Mouse (Mus musculus): ENCODE measurements around the gene Lrrc18. TPM values are rescaled to one million over a fixed set of nuclear protein-coding genes. Genes with fewer than 3 reads are reported as not detected.

The Lrrc18 gene
- polyA plus RNA-seq (2012; ENCODE audit: low replicate concordance) = not detected in 2 replicates

DNA sequence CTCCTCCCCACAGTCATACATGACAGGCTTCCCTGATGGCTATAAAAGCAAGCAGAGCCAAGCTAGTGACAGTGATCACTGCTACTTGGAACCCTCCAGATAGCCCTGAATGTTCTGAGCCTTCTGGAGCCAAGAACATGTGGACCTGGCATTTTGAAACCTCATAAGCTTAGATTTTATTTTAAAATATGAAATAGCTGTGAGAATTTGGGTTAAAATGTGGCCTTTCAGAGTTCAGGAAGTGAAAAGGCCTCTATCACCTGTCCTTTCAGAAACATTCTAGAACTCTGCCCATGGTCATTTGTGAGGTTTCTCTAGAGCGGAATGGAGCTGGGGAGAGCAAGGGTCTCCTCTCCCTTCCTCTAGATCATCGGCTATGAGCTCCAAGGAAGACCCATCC lies at the start of gene Lrrc18:
Gene Lrrc18 (plus strand): TSS at position 301 of the 400 bp plus-strand sequence.

Other genes starting within 250 kb of the Lrrc18 start
- gene Tmem273, start 205.4 kb upstream of the Lrrc18 start, polyA plus RNA-seq (2012; ENCODE audit: low replicate concordance) = 0.24 and 2.3 TPM in 2 replicates
- 0.18 TPM in 1 of 2 replicates, not detected in the other for gene Fam170b, start 157.4 kb upstream of the Lrrc18 start, polyA plus RNA-seq (2012; ENCODE audit: low replicate concordance)
- gene Vstm4, start 134.6 kb upstream of the Lrrc18 start, polyA plus RNA-seq (2012; ENCODE audit: low replicate concordance) = 0.87 and 1.9 TPM in 2 replicates
- 57.0 and 77.5 TPM in 2 replicates for gene Wdfy4, start 194.1 kb downstream of the Lrrc18 start, polyA plus RNA-seq (2012; ENCODE audit: low replicate concordance)
- 5.1 and 8.2 TPM in 2 replicates for gene Arhgap22, start 222.6 kb downstream of the Lrrc18 start, polyA plus RNA-seq (2012; ENCODE audit: low replicate concordance)

All from hematopoietic multipotent progenitor cell, adult 10-12 weeks (in vitro differentiated cells).